Mouse (Mus musculus) cerebellum, postnatal 14 days (tissue): Measurements from ENCODE around the gene Hoxb13.
A peak's percentile ranks its signal among the peaks of the same experiment; 100 is the strongest.

Source experiments
- DNase-seq, 2 experiments: peaks; one replicate each; pipeline ENCODE4 v3.0.0; 2021; ENCODE audit warnings: mixed read lengths in 2 of 2

The Hoxb13 gene

GRCm38 (mm10) chr11:96193521-96194400 is at the start of gene Hoxb13:
Hoxb13 (plus strand) TSS chr11:96194316.
- DNase-seq = no peak

GRCm38 (mm10) chr11:96145622-96146270 is 48.4 kb upstream of the Hoxb13 start:
- DNase-seq = peak; percentile 74 to 86

DNA sequence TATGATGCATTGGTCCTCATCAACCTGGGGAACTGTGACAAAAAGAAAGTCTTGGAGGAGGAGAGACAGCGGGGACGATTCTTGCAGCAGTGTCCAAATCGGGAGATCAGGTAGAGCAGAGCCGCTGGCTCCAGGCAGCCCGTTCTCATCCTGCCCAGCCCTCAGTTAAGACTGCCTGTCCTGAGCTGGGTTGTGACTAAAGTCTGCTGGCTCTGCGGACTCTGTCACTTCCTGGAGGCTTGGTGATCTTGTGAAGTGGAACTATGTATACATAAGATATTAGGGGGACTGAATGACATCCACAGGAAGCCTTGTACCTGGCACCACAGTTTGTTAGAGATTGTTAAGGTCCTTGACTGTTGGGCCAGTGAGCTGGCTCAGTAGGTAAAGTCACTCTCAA is 46.6 kb upstream of the Hoxb13 start:
- DNase-seq = no peak

GRCm38 (mm10) chr11:96164769-96165168 is 29.3 kb upstream of the Hoxb13 start:
- DNase-seq = no peak

DNA sequence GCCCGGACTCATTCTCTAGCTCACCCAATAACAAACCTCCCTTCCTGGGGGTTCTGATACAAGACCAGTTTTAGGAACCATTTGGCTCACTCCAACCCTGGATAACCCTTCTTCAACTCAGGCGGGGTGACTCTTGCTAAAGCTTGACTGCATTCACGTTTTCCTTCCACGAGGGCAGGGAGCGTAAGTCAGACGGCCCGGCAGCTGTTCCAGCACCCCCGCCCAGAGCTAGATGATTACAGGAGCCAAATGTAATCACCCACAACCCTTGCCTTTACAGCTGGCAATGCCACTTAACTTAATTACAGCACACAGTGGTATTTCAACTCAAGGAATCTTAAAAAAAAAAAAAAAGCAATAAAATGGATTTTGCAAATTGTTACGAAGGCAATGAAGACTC is 26.0 kb upstream of the Hoxb13 start:
- no peak for DNase-seq

GRCm38 (mm10) chr11:96169016-96169415 is 25.1 kb upstream of the Hoxb13 start:
- no peak for DNase-seq

- no peak for DNase-seq
These were observed 23.3 kb upstream of the Hoxb13 start for GRCm38 (mm10) chr11:96170711-96171379.

- DNase-seq = no peak
These were observed 22.5 kb upstream of the Hoxb13 start for GRCm38 (mm10) chr11:96171601-96172000.

- no peak for DNase-seq
These were observed 21.4 kb upstream of the Hoxb13 start for GRCm38 (mm10) chr11:96172511-96173287.

DNA sequence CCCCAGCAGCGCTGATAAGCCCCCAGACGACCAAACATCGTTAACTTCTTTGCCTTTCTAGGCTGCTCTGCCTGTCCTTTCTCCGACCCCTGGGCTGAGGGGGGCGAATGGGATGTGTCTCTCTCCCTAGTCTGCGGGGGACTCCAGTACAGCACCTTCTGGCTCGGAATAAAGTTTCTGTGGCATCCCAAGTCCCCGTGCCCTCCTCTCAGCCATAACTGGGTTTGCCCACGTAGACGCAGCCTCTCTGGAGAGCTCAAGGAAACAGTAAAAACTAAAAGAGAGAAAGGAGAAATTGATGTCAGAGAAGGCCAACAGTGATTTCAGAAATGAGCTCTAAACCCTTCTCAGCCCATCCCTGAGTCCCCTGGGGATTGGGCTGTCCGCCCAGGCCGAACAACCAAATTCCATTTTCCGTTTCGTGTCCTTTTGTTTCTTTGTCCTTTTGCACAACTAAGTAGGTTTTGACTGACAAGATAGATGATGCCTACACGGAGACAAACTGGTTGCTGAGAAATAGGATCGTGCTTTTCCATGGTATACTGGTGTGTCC is 20.8 kb upstream of the Hoxb13 start:
- no peak for DNase-seq

GRCm38 (mm10) chr11:96174881-96175280 is 19.2 kb upstream of the Hoxb13 start:
- DNase-seq = no peak

DNA sequence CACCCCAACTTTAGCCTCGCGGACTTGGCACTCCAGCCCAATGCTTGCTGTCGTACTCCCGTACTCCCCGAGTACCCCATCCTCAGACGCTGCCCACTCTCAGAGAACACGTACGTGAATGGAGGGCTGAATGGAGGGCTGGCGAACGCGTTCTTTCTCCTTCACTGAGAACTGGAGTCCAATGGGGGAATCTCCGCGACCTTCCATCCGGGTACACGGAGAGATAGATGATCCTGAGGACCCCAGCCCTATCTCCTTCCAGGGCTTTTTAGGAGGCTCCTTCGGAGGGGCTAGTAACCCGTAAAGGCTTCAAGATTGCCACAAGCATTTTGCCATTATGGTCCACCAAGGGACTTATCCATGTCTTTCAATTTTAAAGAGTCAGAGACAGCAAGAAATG is 18.6 kb upstream of the Hoxb13 start:
- DNase-seq = no peak

DNA sequence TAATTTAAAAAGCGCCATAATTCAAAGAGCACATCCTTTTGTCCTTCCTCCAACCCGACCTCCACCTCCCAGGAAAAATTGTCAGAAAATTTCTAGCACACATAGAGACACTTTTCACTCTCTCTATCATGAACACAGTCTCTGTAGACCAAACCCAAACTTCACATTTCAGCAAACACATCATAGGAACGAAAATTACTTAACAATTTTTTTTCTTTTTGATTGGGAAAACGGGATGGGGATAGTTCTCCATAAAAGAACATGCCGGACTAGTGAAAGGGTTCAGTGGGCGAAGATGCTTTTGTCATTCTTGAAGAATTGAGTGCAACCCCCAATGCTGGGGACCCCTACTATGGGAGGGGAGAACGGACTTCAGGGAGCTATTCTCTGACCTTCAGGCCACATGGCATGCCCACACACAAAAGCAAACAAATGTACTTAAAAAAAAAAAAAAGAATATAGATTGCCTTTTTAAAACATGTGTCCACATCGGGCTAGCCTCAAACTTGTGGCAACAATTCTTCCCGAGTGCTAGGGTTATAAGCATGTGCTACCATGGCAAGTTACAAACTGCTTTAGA is 18.1 kb upstream of the Hoxb13 start:
- no peak for DNase-seq

DNA sequence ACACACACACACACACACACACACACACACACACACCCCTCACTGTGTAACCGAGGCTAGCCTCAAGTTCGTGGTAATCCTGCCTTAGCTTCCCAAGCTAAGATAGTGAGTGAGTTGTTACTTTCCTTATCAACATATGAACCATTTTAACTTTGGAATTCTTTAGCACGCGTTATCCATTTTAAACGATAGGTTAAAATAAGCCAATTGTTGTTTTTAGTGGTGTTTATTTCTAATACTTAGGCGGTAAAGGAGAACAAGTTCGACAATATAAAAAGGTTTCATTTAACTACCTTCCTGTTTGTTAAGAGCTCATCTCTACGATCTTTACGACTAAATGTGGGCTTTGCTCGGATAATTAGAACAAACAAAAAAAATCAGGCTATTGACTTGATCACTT is 17.3 kb upstream of the Hoxb13 start:
- DNase-seq = no peak

- no peak for DNase-seq
These were observed 16.5 kb upstream of the Hoxb13 start for GRCm38 (mm10) chr11:96177546-96178174.

DNA sequence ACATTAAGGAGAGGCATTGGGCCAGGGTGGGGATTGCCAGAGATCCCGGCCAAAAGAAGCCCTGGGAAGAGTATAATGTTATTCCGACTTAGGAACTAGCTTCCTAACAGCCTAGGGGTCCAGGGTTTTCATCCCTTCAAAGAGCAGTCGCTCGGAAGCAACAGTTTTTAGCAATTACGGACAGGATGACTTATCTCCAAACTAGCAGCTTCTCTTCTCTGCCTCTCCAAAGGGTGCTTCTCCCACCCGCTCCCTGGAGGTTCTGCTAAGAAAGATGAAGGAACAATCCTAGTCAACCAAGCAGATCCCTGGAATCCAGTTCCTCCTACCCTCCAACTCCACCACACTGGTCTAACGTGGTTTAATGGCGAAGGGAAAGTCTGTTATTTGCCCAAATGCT is 15.8 kb upstream of the Hoxb13 start:
- no peak for DNase-seq

GRCm38 (mm10) chr11:96178911-96179503 is 15.1 kb upstream of the Hoxb13 start:
- no peak for DNase-seq

DNA sequence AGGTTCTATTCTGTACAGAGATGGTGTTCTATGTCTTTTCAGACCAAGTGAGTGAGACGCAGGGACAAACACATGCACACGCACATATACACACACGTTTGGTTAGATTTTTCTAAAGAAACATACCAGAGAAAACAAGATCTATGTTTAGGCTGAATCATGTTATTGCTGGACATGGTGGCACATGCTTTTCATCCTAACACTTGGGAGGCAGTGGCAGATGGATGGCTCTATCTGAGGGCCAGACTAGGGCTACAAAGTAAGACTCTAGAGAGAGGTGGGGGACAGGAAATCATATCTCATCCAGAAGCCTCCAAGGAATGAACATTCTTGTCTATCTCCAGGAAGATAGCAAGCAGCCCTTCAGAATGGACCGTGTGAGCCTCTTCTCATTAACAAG is 13.1 kb upstream of the Hoxb13 start:
- no peak for DNase-seq

DNA sequence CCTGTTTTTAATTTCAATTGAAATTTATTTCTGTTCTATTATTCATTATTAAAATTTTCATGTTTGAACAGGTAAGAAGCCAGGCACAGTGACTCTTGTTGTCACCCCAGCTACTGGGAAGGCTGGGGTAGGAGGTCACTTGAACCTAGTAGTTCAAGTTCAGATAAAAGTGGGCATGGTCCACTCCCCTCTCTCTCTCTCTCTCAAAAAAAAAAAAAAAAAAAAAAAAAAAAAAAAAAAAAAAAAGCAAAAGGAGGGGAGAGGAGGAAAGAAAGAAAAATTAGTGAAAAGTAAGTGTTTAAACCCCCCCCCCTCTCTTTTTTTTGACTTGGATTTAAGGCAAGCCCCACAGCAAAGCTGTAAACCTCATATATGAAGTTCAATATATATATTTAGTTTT is 9.9 kb upstream of the Hoxb13 start:
- no peak for DNase-seq

GRCm38 (mm10) chr11:96187321-96187720 is 6.8 kb upstream of the Hoxb13 start:
- no peak for DNase-seq

- DNase-seq = no peak
These were observed 4.2 kb upstream of the Hoxb13 start for GRCm38 (mm10) chr11:96189810-96190522.
